Mouse (Mus musculus) ovary, postnatal 10 days (tissue): ENCODE results near the gene Gm47791.

ENCODE experiments used
- DNase-seq: peaks from one replicate; pipeline ENCODE4 v3.0.0; 2022; ENCODE audit warnings: low spot score

The Gm47791 gene

GRCm38 (mm10) chr1:82787414-82787813, 16.4 kb upstream of the Gm47791 start:
- peak; percentile 12 for DNase-seq

GRCm38 (mm10) chr1:82785546-82785945, 14.5 kb upstream of the Gm47791 start:
- DNase-seq, result no peak

GRCm38 (mm10) chr1:82783559-82783958, 12.5 kb upstream of the Gm47791 start:
- no peak for DNase-seq

GRCm38 (mm10) chr1:82779388-82779966, 8.4 kb upstream of the Gm47791 start:
- DNase-seq, result no peak

GRCm38 (mm10) chr1:82775293-82775692, 4.2 kb upstream of the Gm47791 start:
- DNase-seq, result no peak

DNA sequence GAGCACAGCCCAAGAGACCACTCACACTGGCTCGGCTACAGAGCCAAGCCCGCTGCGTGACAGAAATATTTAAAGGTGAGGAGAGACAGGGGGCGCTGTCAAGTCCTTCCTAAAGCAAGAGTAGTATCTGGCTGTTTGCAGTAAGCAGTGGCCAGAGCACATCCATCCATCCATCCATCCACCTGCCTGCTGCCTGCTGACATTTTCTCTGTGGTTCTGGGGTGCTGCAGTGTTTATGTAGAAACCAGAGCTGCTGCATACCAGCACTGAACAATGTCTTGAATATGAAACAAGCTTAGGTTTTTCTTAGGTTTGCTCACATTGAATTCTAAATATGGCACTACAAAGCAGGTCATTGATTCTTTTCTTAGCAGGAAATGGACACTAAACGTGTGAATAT, 2.2 kb upstream of the Gm47791 start:
- DNase-seq, result no peak

- DNase-seq, result no peak
These were observed 1.4 kb upstream of the Gm47791 start for GRCm38 (mm10) chr1:82772428-82772827.

- no peak for DNase-seq
These were observed 2.8 kb downstream of the Gm47791 start, which contains the start of gene Tm4sf20 for GRCm38 (mm10) chr1:82768269-82768668. Tm4sf20 (minus strand) TSS chr1:82768461.

- DNase-seq, result no peak
These were observed 4.4 kb downstream of the Gm47791 start for GRCm38 (mm10) chr1:82766641-82767040.

GRCm38 (mm10) chr1:82766227-82766626, 4.8 kb downstream of the Gm47791 start:
- DNase-seq, result no peak

DNA sequence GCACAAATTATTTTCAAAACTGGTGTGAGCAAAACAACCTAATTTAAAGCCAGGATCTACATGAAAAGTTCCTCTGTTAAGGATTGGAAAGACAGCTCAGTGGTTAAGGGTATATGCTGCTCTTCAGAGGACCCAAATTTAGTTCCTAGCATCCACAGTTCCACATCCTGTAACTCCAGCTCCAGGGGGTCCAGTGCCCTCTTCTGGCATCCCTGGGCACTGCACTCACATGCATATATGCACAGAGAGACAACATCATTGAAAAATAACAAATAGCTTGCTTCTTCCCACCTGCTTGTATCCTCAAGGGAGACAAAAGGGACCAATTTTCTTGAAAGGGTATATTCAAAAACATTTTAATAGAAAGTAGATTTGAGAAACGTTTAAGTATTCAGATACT, 8.8 kb downstream of the Gm47791 start:
- DNase-seq, result no peak

- no peak for DNase-seq
These were observed 9.4 kb downstream of the Gm47791 start for GRCm38 (mm10) chr1:82761454-82762169.

DNA sequence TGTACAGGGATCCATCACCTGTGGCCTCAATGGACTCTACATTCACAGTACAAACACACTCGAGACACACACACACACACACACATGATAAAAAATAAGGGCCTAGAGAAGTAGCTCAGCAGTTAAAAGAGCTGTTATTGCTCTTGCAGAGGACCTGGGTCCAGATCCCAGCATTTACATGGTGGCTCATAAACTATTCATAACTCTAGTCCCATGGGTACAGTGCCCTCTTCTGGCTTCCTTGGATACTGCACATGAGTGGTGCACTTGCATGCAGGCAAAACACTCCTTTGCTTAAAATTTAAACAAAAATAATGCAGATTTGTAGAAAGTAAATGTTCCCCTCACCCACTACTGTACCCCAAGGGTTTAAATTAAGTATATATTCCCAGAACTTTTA, 11.5 kb downstream of the Gm47791 start:
- no peak for DNase-seq

DNA sequence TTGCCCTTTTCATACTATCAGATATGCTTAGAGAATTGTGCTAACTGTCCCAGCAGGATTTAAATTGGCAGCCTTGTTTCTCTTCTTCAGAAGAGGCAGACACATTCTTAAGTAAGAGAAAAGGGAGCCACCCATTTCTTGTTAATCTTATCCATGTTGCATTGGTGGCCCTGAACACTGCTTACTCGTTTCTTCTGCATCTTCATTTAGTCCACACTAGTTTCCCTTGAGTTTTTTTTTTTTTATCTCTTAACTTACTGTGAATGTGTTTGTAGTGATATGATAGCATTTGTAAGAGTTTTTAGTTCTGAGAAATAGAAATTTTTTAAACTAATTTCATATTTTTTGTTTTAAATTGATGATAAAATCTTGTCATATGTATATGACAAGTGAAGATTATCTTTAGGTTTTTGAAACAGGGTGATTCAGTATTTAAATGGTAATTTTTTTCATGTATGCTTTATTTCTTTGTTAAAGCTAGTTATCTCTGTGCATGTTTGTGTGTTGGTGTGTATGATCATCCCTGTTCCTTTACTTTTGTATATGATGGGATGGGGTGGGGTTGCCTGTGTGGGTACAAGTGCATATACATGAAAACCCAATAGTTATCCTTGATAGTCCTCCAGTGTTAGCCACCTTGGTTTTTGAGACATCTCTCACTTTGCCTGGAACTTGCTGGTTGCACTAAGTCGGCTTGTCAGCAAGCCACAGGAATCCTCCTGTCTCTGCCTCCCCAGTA, 23.2 kb downstream of the Gm47791 start:
- no peak for DNase-seq

DNA sequence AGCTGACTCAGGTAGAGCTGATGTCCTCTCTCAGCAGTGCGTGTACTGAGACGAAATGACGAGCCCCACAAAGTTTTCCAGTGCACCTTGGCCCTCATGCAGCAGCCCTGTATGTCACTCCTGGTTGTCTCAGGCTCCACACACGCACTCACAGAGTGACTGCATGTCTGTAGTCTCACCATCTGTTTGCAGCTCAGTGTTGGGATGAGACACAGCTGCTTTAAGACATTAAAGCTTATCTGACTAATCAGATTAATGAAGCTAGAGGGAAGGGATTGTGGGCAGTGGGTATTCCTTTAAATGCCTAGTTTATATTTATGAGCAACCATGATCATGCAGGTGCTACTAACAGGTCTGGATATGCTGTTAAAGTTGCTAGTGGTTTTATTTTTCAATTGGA, 24.6 kb downstream of the Gm47791 start:
- DNase-seq, result no peak

GRCm38 (mm10) chr1:82743962-82744361, 27.1 kb downstream of the Gm47791 start:
- DNase-seq, result no peak

DNA sequence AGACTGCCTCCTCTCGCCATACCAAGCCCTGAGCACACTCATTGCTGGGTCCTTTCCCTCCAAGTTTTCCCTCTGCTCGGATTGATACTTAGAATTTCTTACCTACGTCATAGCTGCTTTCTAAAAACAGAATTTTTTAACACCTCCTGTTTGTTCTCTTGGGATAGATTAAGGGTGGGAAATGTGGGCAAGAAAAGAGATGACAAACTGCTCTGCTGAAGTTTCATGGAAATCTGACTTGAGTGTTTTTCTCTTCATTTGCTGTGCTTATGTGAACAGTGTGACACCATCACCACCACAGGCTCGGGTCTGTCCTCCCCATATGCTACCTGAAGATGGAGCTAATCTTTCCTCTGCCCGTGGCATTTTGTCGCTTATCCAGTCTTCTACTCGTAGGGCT, 29.5 kb downstream of the Gm47791 start:
- no peak for DNase-seq

DNA sequence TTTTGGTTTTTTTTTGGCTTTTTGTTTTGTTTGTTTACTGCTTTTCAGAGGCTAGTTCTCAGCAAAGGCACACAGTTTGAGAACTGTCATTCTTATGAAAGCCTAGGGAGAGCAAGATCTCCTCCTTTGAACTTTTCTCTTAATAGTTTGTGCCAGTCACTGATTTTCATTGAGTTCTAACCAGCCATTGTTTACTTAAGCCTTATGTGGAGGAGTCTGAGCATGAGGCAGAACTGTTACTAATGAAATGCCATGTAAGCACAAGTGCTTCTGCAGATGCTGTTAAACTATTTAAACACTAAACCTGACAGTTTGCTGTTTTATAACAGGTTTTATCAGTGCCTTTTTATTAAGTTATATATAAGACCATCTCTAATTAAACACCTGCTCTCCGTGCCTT, 33.0 kb downstream of the Gm47791 start:
- no peak for DNase-seq

DNA sequence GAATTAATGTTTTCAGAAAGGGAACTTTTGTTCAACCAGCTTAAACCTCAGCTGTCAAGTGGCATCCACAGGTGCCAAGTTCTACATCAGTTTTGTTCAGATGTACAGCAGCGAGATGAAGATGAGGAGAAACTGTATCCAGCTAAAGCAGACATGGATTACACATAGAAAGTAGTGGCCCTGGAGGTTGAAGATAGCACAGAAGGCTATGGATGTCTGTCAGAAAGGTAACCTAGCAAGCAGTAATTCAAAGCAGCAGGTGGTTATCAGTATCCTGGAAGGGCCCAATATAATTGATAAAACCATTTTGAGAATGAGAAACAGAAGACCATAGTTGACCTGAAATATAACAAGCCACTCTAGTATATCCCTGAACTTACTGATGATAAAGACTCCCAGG, 37.7 kb downstream of the Gm47791 start:
- DNase-seq, result no peak

DNA sequence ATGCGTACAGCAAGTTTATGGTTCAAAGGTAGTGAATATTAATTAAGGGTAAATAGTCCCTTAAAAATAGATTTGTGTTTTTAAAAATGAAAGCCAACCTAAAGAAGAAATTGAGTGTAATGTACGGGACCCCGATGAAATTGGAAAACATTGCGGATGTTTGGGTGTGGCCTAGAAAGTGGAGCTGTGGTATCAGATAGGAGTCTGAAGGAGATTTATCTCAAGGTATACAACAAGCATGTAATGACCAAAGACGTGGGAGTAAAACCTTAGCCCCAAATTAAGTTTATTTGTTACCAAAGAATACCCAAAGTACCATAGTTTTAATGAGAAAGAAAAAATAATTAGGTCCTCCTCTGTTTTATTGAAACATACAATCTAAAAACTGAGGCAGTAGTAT, 44.6 kb downstream of the Gm47791 start:
- no peak for DNase-seq

DNA sequence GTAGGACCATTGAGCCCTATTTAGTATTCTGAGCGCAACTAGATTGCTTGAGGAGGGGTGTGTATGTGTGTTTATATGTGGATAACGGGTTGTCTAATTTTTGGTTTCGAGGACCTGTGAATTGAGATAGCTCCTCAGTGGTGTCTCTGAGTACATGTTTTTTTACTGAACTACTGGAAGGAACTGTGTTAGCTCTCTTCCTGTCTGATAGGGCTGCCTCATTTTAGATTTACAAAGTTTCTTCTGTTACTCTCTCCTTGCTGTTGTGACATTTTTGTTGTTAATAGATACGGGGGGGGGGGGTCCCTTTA, 45.2 kb downstream of the Gm47791 start:
- no peak for DNase-seq

DNA sequence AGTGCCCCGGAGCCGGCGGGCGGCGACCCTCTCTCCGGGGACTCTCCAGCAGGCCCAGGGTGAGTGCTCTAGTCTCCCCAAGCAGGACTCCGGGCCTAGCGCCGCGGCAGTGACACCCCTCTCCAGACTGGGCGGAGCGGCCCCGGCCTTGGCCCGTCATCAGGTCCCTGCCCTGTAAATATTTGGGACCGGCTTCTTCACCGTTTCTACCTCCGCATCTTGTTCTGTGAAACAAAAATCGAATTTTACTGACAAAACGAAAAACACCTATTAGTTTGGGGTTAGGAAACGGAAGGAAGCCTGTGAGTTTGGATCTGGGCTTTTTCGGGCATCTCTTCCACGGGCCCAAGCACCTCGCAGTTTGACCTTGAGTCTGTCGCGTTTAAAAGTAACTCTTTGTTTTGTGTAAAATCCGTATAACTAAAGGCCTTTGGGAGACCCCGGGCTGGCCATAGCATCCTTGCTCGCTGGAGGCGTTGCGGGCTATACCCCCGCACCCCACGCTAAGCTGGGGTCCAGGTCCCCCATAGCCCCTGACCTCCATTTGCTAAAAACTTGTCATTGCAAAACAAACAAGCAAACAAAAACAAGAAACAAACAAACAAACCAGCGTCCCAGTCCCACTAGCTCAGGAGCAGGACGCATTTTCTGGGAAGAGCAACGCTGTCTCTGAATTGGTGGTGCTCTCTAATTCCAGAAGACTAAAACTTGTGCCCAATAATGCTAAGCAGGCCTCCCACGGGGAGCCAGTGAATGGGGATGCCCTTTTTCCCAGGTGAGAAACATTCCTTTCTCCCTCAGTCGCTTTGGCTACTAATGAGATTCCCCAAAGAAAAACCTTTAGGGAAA, 45.8 kb downstream of the Gm47791 start:
- DNase-seq, result no peak
